Mouse (Mus musculus): ENCODE data around the gene Pycard. TPM values are rescaled to one million over a fixed set of nuclear protein-coding genes. Genes with fewer than 3 reads are reported as not detected.
"Not testable (repeated sequence)": the region's sequence is repeated elsewhere in the genome, so short reads cannot be mapped to it uniquely, and the experiment has no call there.

The Pycard gene
- total RNA-seq, 2 experiments from 2014 or later: 3.3 to 4.9 TPM

GRCm38 (mm10) chr7:128003688-128004087 lies 10.0 kb upstream of the Pycard start, which contains the start of gene Trim72:
Trim72 (plus strand) TSS chr7:128003949.
- DNase-seq: peak; percentile 44

GRCm38 (mm10) chr7:128003098-128003497 lies 9.4 kb upstream of the Pycard start:
- DNase-seq: no peak

- no peak for DNase-seq
Observed at GRCm38 (mm10) chr7:128000068-128000950, 6.6 kb upstream of the Pycard start.

- no peak for DNase-seq
Observed at GRCm38 (mm10) chr7:127999436-127999835, 5.8 kb upstream of the Pycard start.

- DNase-seq: no peak
Observed at GRCm38 (mm10) chr7:127992488-127993340, 953 bp downstream of the Pycard start.

GRCm38 (mm10) chr7:127991643-127992487 lies 1.8 kb downstream of the Pycard start:
- DNase-seq: peak; percentile 71

- no peak for DNase-seq
Observed at GRCm38 (mm10) chr7:127988904-127989303, 4.8 kb downstream of the Pycard start.

GRCm38 (mm10) chr7:127980606-127981005 lies 13.1 kb downstream of the Pycard start:
- no peak for DNase-seq

GRCm38 (mm10) chr7:127978856-127979255 lies 14.8 kb downstream of the Pycard start:
- DNase-seq: no peak

GRCm38 (mm10) chr7:127974413-127974930 lies 19.2 kb downstream of the Pycard start:
- no peak for DNase-seq

- DNase-seq: peak; percentile 87
Observed at GRCm38 (mm10) chr7:127967922-127968828, 25.5 kb downstream of the Pycard start.

GRCm38 (mm10) chr7:127967004-127967921 lies 26.4 kb downstream of the Pycard start, which contains the start of gene Fus:
Fus (plus strand) TSS chr7:127967457.
- peak; percentile 99 for DNase-seq

- no peak for DNase-seq
Observed at GRCm38 (mm10) chr7:127966371-127966918, 27.2 kb downstream of the Pycard start.

- DNase-seq: no peak
Observed at GRCm38 (mm10) chr7:127959364-127959763, 34.3 kb downstream of the Pycard start.

- no peak for DNase-seq
Observed at GRCm38 (mm10) chr7:127952864-127953581, 40.6 kb downstream of the Pycard start.

GRCm38 (mm10) chr7:127946470-127947023 lies 47.1 kb downstream of the Pycard start, which contains the start of gene Prss36:
Prss36 (minus strand) TSS chr7:127946725.
- no peak for DNase-seq

GRCm38 (mm10) chr7:127944614-127945013 lies 49.1 kb downstream of the Pycard start:
- no peak for DNase-seq

- not testable (repeated sequence) for DNase-seq
Observed at GRCm38 (mm10) chr7:127942097-127942496, 51.6 kb downstream of the Pycard start.

Data from gastrocnemius, postnatal 10 days (tissue).